Mouse (Mus musculus): ENCODE data around the gene Ldb2. TPM values are rescaled to one million over a fixed set of nuclear protein-coding genes. Genes with fewer than 3 reads are reported as not detected.

Ldb2 gene
- total and polyA plus RNA-seq, 3 experiments: 0.16 TPM; not detected in 2

DNA sequence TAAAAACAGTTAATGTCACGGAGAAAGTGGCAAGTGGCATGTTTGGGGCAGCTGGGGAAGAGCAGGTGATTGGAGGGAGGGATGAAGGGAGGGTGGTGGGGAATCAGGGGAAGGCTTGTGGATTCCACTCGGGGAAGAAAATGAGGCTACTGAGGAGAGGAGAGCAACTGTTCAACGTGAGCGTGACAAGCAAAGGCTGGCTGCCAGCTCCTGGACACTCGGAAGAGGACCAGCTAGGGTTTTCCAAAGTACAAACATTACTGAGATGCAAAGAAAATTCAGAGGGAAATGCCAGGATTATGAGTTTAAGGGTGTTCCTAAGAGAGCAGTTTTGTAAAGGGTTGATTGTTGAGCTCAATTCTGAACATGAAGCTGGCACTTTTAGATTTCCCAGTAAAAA is 294.7 kb downstream of the Ldb2 start:
- Histone ChIP-seq H3K4me3 (ENCODE audit: low read depth, low read length) (no peak overlapping the region), H3K4me1 (ENCODE audit: insufficient read depth, low read depth, low read length) (no peaks in the 10 kb centered on the region), H3K27me3 (ENCODE audit: insufficient read depth, low read length) (no peaks in the 10 kb centered on the region), H3K9me3 (replicated peaks) (no peaks in the 10 kb centered on the region), H3K36me3 (replicated peaks) (no peaks in the 10 kb centered on the region)
- ATAC-seq (ENCODE audit: extremely low read depth, insufficient number of reproducible peaks, low FRiP score, poor library complexity, severe bottlenecking) (no peak), DNase-seq (ENCODE audit: low spot score) (no peak)
- TF ChIP-seq TAL1 (conservative IDR thresholded peaks at IDR 0.05; ENCODE audit: low read depth, low read length): no peak
- no peak for TF ChIP-seq POLR2AphosphoS5 (IDR thresholded peaks at IDR 0.05; ENCODE audit: insufficient replicate concordance, low read depth, low read length)
- no peak for TF ChIP-seq CTCF (IDR thresholded peaks at IDR 0.05; ENCODE audit: low read depth, low read length)
- TF ChIP-seq GATA1 (IDR thresholded peaks at IDR 0.05; ENCODE audit: borderline replicate concordance, low read length): no peak
- no peak for TF ChIP-seq GATA2 (IDR thresholded peaks at IDR 0.05; ENCODE audit: borderline replicate concordance, low read depth, low read length)

DNA sequence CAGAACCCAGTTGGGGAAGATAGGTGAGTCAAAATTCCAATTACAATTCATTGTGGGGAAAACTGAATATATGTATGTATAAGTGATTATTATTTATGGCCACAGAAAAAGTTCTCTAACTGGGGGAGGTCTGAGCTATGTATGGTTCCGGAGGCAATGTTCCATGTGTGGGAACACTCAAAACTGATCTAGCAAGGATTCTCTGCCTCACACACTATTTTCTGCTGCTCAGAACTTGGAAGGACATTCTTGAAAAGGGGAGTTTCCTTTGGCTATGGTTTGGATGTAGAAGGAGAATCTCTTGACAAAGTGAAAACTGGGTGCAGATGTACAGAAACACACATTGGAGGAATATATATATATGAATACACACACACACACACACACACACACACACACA is 301.3 kb downstream of the Ldb2 start:
- DNase-seq (ENCODE audit: low spot score) (no peak), ATAC-seq (ENCODE audit: extremely low read depth, insufficient number of reproducible peaks, low FRiP score, poor library complexity, severe bottlenecking) (no peak)
- TF ChIP-seq GATA1 (IDR thresholded peaks at IDR 0.05; ENCODE audit: borderline replicate concordance, low read length) (no peak), GATA2 (IDR thresholded peaks at IDR 0.05; ENCODE audit: borderline replicate concordance, low read depth, low read length) (no peak), POLR2AphosphoS5 (IDR thresholded peaks at IDR 0.05; ENCODE audit: insufficient replicate concordance, low read depth, low read length) (no peak), TAL1 (conservative IDR thresholded peaks at IDR 0.05; ENCODE audit: low read depth, low read length) (no peak), CTCF (IDR thresholded peaks at IDR 0.05; ENCODE audit: low read depth, low read length) (no peak)
- no peaks in the 10 kb centered on the region for H3K4me1 ChIP-seq (ENCODE audit: insufficient read depth, low read depth, low read length)
- H3K9me3 ChIP-seq (replicated peaks): no peaks in the 10 kb centered on the region
- H3K27me3 ChIP-seq (ENCODE audit: insufficient read depth, low read length): no peaks in the 10 kb centered on the region
- no peaks in the 10 kb centered on the region for H3K36me3 ChIP-seq (replicated peaks)
- H3K4me3 ChIP-seq (ENCODE audit: low read depth, low read length): no peak overlapping the region

DNA sequence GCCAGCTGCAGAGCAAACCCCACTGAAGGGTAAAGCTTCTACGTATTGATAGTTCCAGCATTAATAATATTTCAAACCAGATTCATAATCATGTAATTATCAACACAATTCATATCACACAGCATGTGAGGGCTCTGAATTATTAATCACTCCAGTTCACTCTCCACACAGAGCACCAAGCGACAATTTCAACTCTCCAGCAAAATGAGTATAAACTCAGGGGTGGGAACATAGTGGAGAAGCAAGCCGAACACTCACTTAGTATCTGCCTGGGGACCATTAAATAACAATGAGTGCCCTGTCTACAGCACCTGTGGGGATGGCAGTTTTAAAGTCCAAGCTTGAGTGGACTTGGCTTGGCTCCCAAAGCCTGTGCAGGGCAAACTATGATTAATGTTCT is 302.6 kb downstream of the Ldb2 start:
- Histone ChIP-seq H3K4me1 (ENCODE audit: insufficient read depth, low read depth, low read length) (no peaks in the 10 kb centered on the region), H3K4me3 (ENCODE audit: low read depth, low read length) (no peak overlapping the region), H3K27me3 (ENCODE audit: insufficient read depth, low read length) (no peaks in the 10 kb centered on the region), H3K36me3 (replicated peaks) (no peaks in the 10 kb centered on the region), H3K9me3 (replicated peaks) (no peaks in the 10 kb centered on the region)
- ATAC-seq (ENCODE audit: extremely low read depth, insufficient number of reproducible peaks, low FRiP score, poor library complexity, severe bottlenecking): no peak
- DNase-seq (ENCODE audit: low spot score): no peak
- TF ChIP-seq GATA1 (IDR thresholded peaks at IDR 0.05; ENCODE audit: borderline replicate concordance, low read length) (no peak), POLR2AphosphoS5 (IDR thresholded peaks at IDR 0.05; ENCODE audit: insufficient replicate concordance, low read depth, low read length) (no peak), GATA2 (IDR thresholded peaks at IDR 0.05; ENCODE audit: borderline replicate concordance, low read depth, low read length) (no peak), CTCF (IDR thresholded peaks at IDR 0.05; ENCODE audit: low read depth, low read length) (no peak), TAL1 (conservative IDR thresholded peaks at IDR 0.05; ENCODE audit: low read depth, low read length) (no peak)

DNA sequence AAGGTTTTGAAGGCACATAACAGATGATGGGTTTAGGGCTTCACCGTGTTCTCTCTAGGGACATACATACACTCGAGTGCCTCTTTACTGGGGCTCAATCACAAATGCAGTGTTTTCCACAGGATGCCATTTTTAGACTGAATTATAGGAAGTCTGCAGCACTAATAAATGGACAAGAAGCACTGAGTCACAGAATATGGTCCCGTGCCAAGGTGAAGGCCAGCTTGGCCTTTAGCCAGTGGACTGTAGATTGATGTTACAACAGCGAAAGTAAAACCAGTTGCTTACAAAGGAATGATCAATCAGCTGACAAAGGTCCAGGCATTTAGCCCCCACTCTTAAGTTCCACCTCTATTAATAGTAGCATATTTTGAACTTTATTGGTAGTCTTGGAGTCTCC is 304.4 kb downstream of the Ldb2 start:
- no peaks in the 10 kb centered on the region for H3K36me3 ChIP-seq (replicated peaks)
- H3K27me3 ChIP-seq (ENCODE audit: insufficient read depth, low read length): no peaks in the 10 kb centered on the region; the same call in 1 of the 2 replicates
- no peak overlapping the region for H3K4me3 ChIP-seq (ENCODE audit: low read depth, low read length)
- ATAC-seq (ENCODE audit: extremely low read depth, insufficient number of reproducible peaks, low FRiP score, poor library complexity, severe bottlenecking) (no peak), DNase-seq (ENCODE audit: low spot score) (no peak)
- TF ChIP-seq CTCF (IDR thresholded peaks at IDR 0.05; ENCODE audit: low read depth, low read length): no peak
- TF ChIP-seq POLR2AphosphoS5 (IDR thresholded peaks at IDR 0.05; ENCODE audit: insufficient replicate concordance, low read depth, low read length): no peak
- TF ChIP-seq TAL1 (conservative IDR thresholded peaks at IDR 0.05; ENCODE audit: low read depth, low read length): no peak
- no peak for TF ChIP-seq GATA2 (IDR thresholded peaks at IDR 0.05; ENCODE audit: borderline replicate concordance, low read depth, low read length)
- TF ChIP-seq GATA1 (IDR thresholded peaks at IDR 0.05; ENCODE audit: borderline replicate concordance, low read length): no peak
- H3K4me1 ChIP-seq (ENCODE audit: insufficient read depth, low read depth, low read length): no peaks in the 10 kb centered on the region
- H3K9me3 ChIP-seq (replicated peaks): no peaks in the 10 kb centered on the region

DNA sequence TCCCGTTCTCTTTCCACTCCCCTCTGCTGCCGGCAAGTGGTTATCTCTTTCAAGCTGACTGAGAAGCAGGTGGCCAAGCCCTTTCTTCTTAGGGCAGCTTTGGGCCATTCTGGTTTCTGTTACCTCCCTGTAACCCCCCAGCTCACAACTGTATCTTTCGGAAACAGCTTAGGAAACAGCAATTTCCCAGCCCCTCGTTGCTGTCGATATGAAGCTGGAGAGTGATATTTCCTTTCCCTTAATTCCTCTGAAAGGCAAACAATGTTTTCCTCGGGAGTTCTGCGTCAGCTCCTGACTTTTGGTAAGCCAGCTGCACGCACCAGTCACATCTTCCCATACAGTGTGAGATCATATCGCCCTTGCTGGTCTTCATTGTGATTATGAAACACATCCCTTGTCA is 305.3 kb downstream of the Ldb2 start:
- ATAC-seq (ENCODE audit: extremely low read depth, insufficient number of reproducible peaks, low FRiP score, poor library complexity, severe bottlenecking) (no peak), DNase-seq (ENCODE audit: low spot score) (no peak)
- H3K9me3 ChIP-seq (replicated peaks): no peaks in the 10 kb centered on the region
- no peaks in the 10 kb centered on the region for H3K36me3 ChIP-seq (replicated peaks)
- H3K4me3 ChIP-seq (ENCODE audit: low read depth, low read length): no peak overlapping the region
- TF ChIP-seq POLR2AphosphoS5 (IDR thresholded peaks at IDR 0.05; ENCODE audit: insufficient replicate concordance, low read depth, low read length) (no peak), GATA1 (IDR thresholded peaks at IDR 0.05; ENCODE audit: borderline replicate concordance, low read length) (no peak), GATA2 (IDR thresholded peaks at IDR 0.05; ENCODE audit: borderline replicate concordance, low read depth, low read length) (no peak), TAL1 (conservative IDR thresholded peaks at IDR 0.05; ENCODE audit: low read depth, low read length) (no peak), CTCF (IDR thresholded peaks at IDR 0.05; ENCODE audit: low read depth, low read length) (no peak)
- no peaks in the 10 kb centered on the region; the same call in 1 of the 2 replicates for H3K27me3 ChIP-seq (ENCODE audit: insufficient read depth, low read length)
- H3K4me1 ChIP-seq (ENCODE audit: insufficient read depth, low read depth, low read length): no peaks in the 10 kb centered on the region

DNA sequence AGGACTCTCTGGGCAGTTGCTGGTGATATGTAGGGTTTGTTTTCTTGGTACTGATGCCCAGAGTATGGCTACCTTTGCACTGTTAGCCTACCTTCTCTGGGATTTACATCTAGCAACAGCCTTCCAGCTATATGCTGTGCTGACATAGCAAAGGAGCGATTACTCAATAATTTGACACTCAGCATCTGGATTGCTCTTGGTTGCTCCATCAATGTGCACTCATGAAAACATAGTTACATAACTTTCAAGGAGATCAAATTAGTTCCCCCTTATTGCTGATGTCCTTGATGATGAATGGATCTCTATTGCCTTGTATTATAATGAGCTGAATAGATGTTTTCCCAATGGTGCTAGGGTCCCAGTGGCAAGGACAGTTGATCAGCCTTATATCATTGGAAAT is 308.0 kb downstream of the Ldb2 start:
- ATAC-seq (ENCODE audit: extremely low read depth, insufficient number of reproducible peaks, low FRiP score, poor library complexity, severe bottlenecking): no peak

More for the DNA sequence above, 308.0 kb downstream of the Ldb2 start:
- no peak for DNase-seq (ENCODE audit: low spot score)
- Histone ChIP-seq H3K9me3 (replicated peaks) (no peaks in the 10 kb centered on the region), H3K36me3 (replicated peaks) (no peaks in the 10 kb centered on the region), H3K27me3 (ENCODE audit: insufficient read depth, low read length) (no peaks in the 10 kb centered on the region; the same call in 1 of the 2 replicates), H3K4me1 (ENCODE audit: insufficient read depth, low read depth, low read length) (no peaks in the 10 kb centered on the region), H3K4me3 (ENCODE audit: low read depth, low read length) (no peak overlapping the region)
- TF ChIP-seq GATA2 (IDR thresholded peaks at IDR 0.05; ENCODE audit: borderline replicate concordance, low read depth, low read length) (no peak), POLR2AphosphoS5 (IDR thresholded peaks at IDR 0.05; ENCODE audit: insufficient replicate concordance, low read depth, low read length) (no peak), CTCF (IDR thresholded peaks at IDR 0.05; ENCODE audit: low read depth, low read length) (no peak), TAL1 (conservative IDR thresholded peaks at IDR 0.05; ENCODE audit: low read depth, low read length) (no peak), GATA1 (IDR thresholded peaks at IDR 0.05; ENCODE audit: borderline replicate concordance, low read length) (no peak)

All from G1E (cell line).